Mouse (Mus musculus): Measurements from ENCODE around the gene Rbms2. TPM values are rescaled to one million over a fixed set of nuclear protein-coding genes. Genes with fewer than 3 reads are reported as not detected.

Rbms2 gene
- polyA plus RNA-seq, 1 experiment: 137 TPM

DNA sequence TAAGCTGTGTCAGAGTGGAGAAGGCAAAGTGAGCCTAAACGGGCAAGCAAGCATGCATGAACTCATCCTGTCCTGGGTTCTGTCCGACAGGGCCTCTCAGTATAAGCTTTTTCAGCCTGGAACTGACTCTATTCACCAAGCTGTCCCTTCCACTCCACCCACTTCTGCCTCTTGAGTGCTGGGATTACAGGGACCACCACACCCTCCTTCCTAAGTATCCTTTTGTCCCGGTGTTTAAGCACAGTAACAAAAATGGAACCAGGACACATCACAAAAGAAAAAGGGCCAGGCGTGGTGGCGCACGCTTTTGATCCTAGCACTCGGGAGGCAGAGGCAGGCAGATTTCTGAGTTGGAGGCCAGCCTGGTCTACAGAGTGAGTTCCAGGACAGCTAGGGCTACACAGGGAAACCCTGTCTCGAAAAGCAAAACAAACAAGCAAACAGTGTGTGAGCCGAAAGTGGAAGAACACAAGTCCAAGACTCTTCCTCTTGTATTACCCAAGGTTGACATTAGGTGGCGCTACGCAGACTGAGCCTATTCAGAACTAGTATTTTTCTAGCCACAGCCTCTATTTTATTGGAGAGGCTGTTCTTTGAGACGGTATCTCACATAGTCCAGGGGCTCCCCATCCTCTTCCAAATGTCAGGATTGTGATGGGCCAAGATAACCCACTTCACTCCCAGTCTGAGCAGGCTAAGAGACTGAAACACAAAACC is 39.7 kb downstream of the Rbms2 start:
- no peaks in the 10 kb centered on the region for H3K4me1 ChIP-seq (ENCODE audit: control insufficient read depth, insufficient read depth, low read length)
- peaks cover 5% of the 10 kb centered on the region; the same call in 1 of the 2 replicates for H3K36me3 ChIP-seq (ENCODE audit: control insufficient read depth, insufficient read depth, low read length, poor library complexity, severe bottlenecking)
- TF ChIP-seq CTCF (IDR thresholded peaks at IDR 0.05; ENCODE audit: low read depth, low read length) (peak; percentile 14), POLR2A (IDR thresholded peaks at IDR 0.05; ENCODE audit: insufficient read depth, low read length) (no peak), EP300 (IDR thresholded peaks at IDR 0.05; ENCODE audit: insufficient read depth, low read depth, low read length) (no peak)
- no peak overlapping the region for H3K4me3 ChIP-seq (ENCODE audit: low read depth, low read length)
- H3K9ac ChIP-seq (ENCODE audit: low read depth, poor library complexity, severe bottlenecking): no peak overlapping the region
- peak overlapping the region; percentile 60 for H3K27ac ChIP-seq (ENCODE audit: insufficient read depth, low read length)
- no peaks in the 10 kb centered on the region for H3K27me3 ChIP-seq (ENCODE audit: control insufficient read depth, insufficient read depth, low read length, poor library complexity, severe bottlenecking)
- H3K9me3 ChIP-seq (replicated peaks; ENCODE audit: control insufficient read depth, insufficient read depth, low read length, poor library complexity, severe bottlenecking): no peaks in the 10 kb centered on the region

DNA sequence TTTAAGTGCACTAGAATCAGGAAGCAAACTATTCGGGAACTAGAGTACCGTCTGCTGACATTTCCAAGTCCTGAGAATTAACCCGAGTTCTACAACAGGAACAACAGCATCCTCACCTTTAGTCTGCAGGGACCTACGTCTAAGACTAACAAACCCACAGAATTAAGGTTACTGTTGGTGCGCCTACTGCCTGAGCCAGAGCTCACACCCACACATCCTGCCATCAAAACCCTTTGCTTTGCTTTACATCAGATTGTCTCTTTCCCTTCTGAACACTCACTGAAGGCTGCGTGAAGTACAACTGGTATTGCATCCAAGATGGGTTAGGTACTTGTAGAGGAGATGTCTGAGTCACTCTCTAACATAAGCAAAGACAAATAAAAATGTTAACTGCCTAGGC is 44.7 kb downstream of the Rbms2 start:
- no peak overlapping the region for H3K4me3 ChIP-seq (ENCODE audit: low read depth, low read length)
- no peaks in the 10 kb centered on the region for H3K4me1 ChIP-seq (ENCODE audit: control insufficient read depth, insufficient read depth, low read length)
- H3K9ac ChIP-seq (ENCODE audit: low read depth, poor library complexity, severe bottlenecking): no peak overlapping the region
- no peak for TF ChIP-seq EP300 (IDR thresholded peaks at IDR 0.05; ENCODE audit: insufficient read depth, low read depth, low read length)
- TF ChIP-seq POLR2A (IDR thresholded peaks at IDR 0.05; ENCODE audit: insufficient read depth, low read length): no peak
- TF ChIP-seq CTCF (IDR thresholded peaks at IDR 0.05; ENCODE audit: low read depth, low read length): no peak
- H3K9me3 ChIP-seq (replicated peaks; ENCODE audit: control insufficient read depth, insufficient read depth, low read length, poor library complexity, severe bottlenecking): no peaks in the 10 kb centered on the region
- peaks cover 8% of the 10 kb centered on the region; the same call in 1 of the 2 replicates for H3K36me3 ChIP-seq (ENCODE audit: control insufficient read depth, insufficient read depth, low read length, poor library complexity, severe bottlenecking)
- H3K27me3 ChIP-seq (ENCODE audit: control insufficient read depth, insufficient read depth, low read length, poor library complexity, severe bottlenecking): no peaks in the 10 kb centered on the region
- no peak overlapping the region for H3K27ac ChIP-seq (ENCODE audit: insufficient read depth, low read length)

DNA sequence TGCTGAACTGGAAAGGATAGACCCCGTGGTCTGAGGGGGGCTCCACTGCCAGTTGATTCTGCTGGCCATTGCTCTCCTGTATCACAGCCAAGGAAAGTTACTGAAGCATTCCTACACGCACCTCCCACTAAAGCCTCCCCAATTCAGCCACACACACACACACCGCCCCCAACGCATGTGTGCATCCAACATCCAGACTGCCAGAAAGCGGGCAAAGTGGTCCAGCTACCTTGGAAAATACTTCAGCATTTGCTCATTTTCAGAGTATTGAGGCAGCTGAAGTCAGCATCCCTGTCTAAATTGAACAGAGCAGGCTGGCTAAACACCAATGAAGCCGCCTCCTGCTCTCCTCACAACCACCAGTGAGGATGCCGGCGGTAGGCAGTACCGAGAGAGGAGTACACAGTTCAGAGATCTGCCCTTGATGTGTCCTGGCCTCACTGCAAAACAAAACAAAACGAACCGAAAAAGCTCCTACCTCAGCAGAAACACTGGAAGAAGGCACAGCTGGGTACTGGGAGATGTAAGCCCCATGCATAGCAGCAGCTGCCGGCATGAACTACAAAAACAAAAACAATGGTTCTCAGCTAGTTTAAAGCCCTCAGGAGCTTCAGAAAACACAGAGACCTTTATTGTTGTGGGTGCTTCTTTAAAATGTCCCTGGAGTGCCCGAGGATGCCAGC is 46.3 kb downstream of the Rbms2 start:
- Histone ChIP-seq H3K36me3 (ENCODE audit: control insufficient read depth, insufficient read depth, low read length, poor library complexity, severe bottlenecking) (peaks cover 13% of the 10 kb centered on the region; the same call in 1 of the 2 replicates), H3K4me3 (ENCODE audit: low read depth, low read length) (no peak overlapping the region), H3K27ac (ENCODE audit: insufficient read depth, low read length) (no peak overlapping the region), H3K9ac (ENCODE audit: low read depth, poor library complexity, severe bottlenecking) (no peak overlapping the region), H3K9me3 (replicated peaks; ENCODE audit: control insufficient read depth, insufficient read depth, low read length, poor library complexity, severe bottlenecking) (no peaks in the 10 kb centered on the region), H3K27me3 (ENCODE audit: control insufficient read depth, insufficient read depth, low read length, poor library complexity, severe bottlenecking) (no peaks in the 10 kb centered on the region), H3K4me1 (ENCODE audit: control insufficient read depth, insufficient read depth, low read length) (no peaks in the 10 kb centered on the region)
- no peak for TF ChIP-seq POLR2A (IDR thresholded peaks at IDR 0.05; ENCODE audit: insufficient read depth, low read length)
- no peak for TF ChIP-seq EP300 (IDR thresholded peaks at IDR 0.05; ENCODE audit: insufficient read depth, low read depth, low read length)
- no peak for TF ChIP-seq CTCF (IDR thresholded peaks at IDR 0.05; ENCODE audit: low read depth, low read length)

DNA sequence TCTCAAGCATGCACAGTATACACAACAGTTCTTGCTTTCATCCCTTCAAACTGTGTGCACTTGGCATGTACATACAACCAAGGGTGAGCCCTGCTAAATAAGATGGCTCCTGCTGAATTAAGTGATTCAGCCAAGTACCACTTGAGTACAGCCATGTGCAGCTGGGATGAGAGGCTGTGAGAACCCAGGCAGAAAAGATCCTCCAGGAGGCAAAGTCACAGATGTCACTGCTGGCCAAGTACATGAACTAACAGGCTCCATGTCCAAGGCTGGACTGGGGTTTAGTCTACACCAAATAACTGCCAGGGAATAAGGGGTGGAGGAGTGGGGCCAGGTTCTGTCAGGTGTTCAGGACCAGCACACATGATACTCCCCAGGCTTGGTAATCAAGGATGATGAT is 48.3 kb downstream of the Rbms2 start:
- Histone ChIP-seq H3K9me3 (replicated peaks; ENCODE audit: control insufficient read depth, insufficient read depth, low read length, poor library complexity, severe bottlenecking) (no peaks in the 10 kb centered on the region), H3K4me1 (ENCODE audit: control insufficient read depth, insufficient read depth, low read length) (peaks cover 4% of the 10 kb centered on the region), H3K9ac (ENCODE audit: low read depth, poor library complexity, severe bottlenecking) (no peak overlapping the region), H3K36me3 (ENCODE audit: control insufficient read depth, insufficient read depth, low read length, poor library complexity, severe bottlenecking) (peaks cover 25% of the 10 kb centered on the region), H3K4me3 (ENCODE audit: low read depth, low read length) (no peak overlapping the region), H3K27me3 (ENCODE audit: control insufficient read depth, insufficient read depth, low read length, poor library complexity, severe bottlenecking) (no peaks in the 10 kb centered on the region), H3K27ac (ENCODE audit: insufficient read depth, low read length) (no peak overlapping the region)
- TF ChIP-seq POLR2A (IDR thresholded peaks at IDR 0.05; ENCODE audit: insufficient read depth, low read length) (no peak), EP300 (IDR thresholded peaks at IDR 0.05; ENCODE audit: insufficient read depth, low read depth, low read length) (no peak), CTCF (IDR thresholded peaks at IDR 0.05; ENCODE audit: low read depth, low read length) (no peak)

DNA sequence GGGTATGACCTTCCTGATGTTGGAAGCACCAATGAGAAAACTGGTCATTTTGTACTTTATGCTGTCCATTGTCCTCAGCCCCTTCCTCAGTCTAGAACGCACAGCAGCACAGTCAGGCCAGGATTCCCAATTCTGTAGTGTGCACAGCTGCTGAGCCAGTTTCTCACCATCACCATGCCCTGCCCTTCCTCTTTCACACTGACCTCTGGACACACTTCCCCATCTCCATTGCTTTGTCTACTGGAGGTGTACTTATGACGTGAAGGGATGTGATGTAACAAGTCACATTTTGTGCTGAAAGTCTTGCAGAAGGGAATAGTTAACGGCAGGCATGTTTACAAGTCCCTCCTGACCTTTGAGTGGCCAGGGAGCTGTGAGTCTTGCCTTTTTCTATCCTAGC is 48.8 kb downstream of the Rbms2 start:
- Histone ChIP-seq H3K27me3 (ENCODE audit: control insufficient read depth, insufficient read depth, low read length, poor library complexity, severe bottlenecking) (no peaks in the 10 kb centered on the region), H3K9ac (ENCODE audit: low read depth, poor library complexity, severe bottlenecking) (no peak overlapping the region), H3K9me3 (replicated peaks; ENCODE audit: control insufficient read depth, insufficient read depth, low read length, poor library complexity, severe bottlenecking) (no peaks in the 10 kb centered on the region), H3K4me3 (ENCODE audit: low read depth, low read length) (no peak overlapping the region), H3K27ac (ENCODE audit: insufficient read depth, low read length) (no peak overlapping the region), H3K36me3 (ENCODE audit: control insufficient read depth, insufficient read depth, low read length, poor library complexity, severe bottlenecking) (peaks cover 30% of the 10 kb centered on the region), H3K4me1 (ENCODE audit: control insufficient read depth, insufficient read depth, low read length) (peaks cover 4% of the 10 kb centered on the region)
- TF ChIP-seq EP300 (IDR thresholded peaks at IDR 0.05; ENCODE audit: insufficient read depth, low read depth, low read length) (no peak), POLR2A (IDR thresholded peaks at IDR 0.05; ENCODE audit: insufficient read depth, low read length) (no peak), CTCF (IDR thresholded peaks at IDR 0.05; ENCODE audit: low read depth, low read length) (no peak)

DNA sequence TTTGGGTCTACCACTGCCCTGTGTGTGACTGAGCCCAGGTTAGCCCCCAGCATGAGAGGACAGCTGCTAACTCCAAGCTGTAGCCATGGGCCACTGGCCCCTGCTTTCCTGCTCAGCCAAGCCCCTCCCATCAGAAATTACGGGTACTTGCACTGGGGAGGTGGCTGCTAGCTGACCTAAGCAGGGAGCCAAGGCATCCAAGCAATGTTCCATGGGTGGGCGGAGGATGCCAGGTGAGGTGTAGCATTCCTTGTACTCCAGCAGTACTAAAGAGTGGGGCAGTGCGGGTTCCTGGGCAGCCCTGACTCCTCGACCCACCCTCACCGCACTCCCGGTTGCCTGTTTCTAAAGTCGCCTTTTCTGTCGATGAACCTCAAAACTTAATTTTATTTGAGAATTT is 52.0 kb downstream of the Rbms2 start:
- no peak for TF ChIP-seq CTCF (IDR thresholded peaks at IDR 0.05; ENCODE audit: low read depth, low read length)
- no peak for TF ChIP-seq POLR2A (IDR thresholded peaks at IDR 0.05; ENCODE audit: insufficient read depth, low read length)
- no peak for TF ChIP-seq EP300 (IDR thresholded peaks at IDR 0.05; ENCODE audit: insufficient read depth, low read depth, low read length)
- Histone ChIP-seq H3K9me3 (replicated peaks; ENCODE audit: control insufficient read depth, insufficient read depth, low read length, poor library complexity, severe bottlenecking) (no peaks in the 10 kb centered on the region), H3K4me3 (ENCODE audit: low read depth, low read length) (no peak overlapping the region), H3K9ac (ENCODE audit: low read depth, poor library complexity, severe bottlenecking) (no peak overlapping the region), H3K4me1 (ENCODE audit: control insufficient read depth, insufficient read depth, low read length) (peaks cover 4% of the 10 kb centered on the region), H3K27me3 (ENCODE audit: control insufficient read depth, insufficient read depth, low read length, poor library complexity, severe bottlenecking) (no peaks in the 10 kb centered on the region), H3K36me3 (ENCODE audit: control insufficient read depth, insufficient read depth, low read length, poor library complexity, severe bottlenecking) (peaks cover 61% of the 10 kb centered on the region), H3K27ac (ENCODE audit: insufficient read depth, low read length) (no peak overlapping the region)
